8 mouse cellular contexts compared by ENCODE assay signal in the genomic region with DNA sequence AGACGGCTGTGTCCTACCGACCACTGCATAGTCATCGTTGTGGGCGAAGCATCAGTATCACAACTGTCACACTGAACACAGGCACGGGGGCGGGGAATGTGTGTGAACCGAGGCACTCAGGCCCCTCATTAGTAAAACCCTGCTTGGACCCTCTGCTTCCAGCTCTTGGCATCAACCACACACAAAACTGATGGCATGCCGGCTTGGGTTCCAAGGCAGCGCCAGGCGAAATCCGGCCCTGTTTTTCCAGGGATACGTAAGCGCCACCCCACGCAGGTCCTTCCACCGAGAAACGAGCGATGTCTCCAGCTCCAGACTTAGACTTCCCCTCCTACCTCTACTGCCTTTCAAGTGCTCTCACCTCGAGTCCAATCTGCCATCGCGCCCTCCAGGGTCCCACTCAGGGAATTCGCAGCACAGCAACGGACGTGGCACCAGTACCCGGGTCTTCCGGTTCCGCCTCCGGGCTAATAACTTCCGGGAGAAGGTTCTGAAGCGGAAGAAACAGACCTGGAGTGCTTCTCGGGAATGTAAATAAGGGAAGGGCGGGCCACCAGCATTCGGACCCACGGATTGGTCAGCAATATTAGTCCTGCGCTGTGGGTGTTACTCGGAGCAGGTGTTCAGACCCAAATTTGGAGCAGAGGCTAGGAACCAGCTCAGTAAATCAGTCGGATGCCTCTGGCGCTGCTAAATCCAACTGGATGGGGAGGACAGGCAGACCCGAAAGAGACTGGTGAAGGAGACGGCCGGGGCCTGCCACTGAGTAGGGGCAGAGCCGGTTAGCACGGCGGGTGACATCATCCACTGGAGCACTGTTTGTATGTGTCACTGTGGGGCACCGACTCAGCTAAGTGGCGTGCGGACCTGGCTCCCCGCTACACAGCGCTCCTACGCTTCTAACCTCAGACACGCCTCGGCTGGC. TPM values are rescaled to one million over a fixed set of nuclear protein-coding genes. Genes with fewer than 3 reads are reported as not detected.
DNase-seq lines count a peak whose midpoint lies in the region; ATAC-seq and TF ChIP-seq lines count a peak whose summit lies in the region.

A gene (minus strand): TSS at position 472 of the 925 bp plus-strand sequence.

- peak within 1 kb of the TSS; percentile 87 for H3K9ac ChIP-seq in forebrain, postnatal 0 days
- peak within 1 kb of the TSS; percentile 74 for H3K9ac ChIP-seq in lung, embryonic 15.5 days

- peak within 1 kb of the TSS; percentile 95 for H3K4me3 ChIP-seq in G1E (ENCODE audit: low read depth, low read length)
- H3K4me3 ChIP-seq in cerebellum, adult 2 months (replicated peaks; ENCODE audit: insufficient read depth, low read depth, low read length) = peak within 1 kb of the TSS; percentile 86
- H3K4me3 ChIP-seq in forebrain, postnatal 0 days (ENCODE audit: low read depth, low read length) = peak within 1 kb of the TSS; percentile 59
- peak within 1 kb of the TSS; percentile 68 for H3K4me3 ChIP-seq in lung, embryonic 15.5 days

- peaks cover 74% of the 10 kb centered on the region for H3K36me3 ChIP-seq in G1E (replicated peaks)
- H3K36me3 ChIP-seq in forebrain, postnatal 0 days (ENCODE audit: insufficient read depth) = peaks cover 55% of the 10 kb centered on the region
- H3K36me3 ChIP-seq in lung, embryonic 15.5 days = peaks cover 50% of the 10 kb centered on the region

- peak; percentile 73 for ATAC-seq in G1E (ENCODE audit: extremely low read depth, insufficient number of reproducible peaks, low FRiP score, poor library complexity, severe bottlenecking)
- ATAC-seq in forebrain, postnatal 0 days = peak; percentile 85
- ATAC-seq in lung, embryonic 15.5 days (ENCODE audit: borderline replicate concordance, extremely low read depth, low FRiP score, low TSS enrichment) = peak; percentile 77; the same call in 1 of the 2 replicates

- H3K4me1 ChIP-seq in G1E (ENCODE audit: insufficient read depth, low read depth, low read length) = peaks cover 71% of the 10 kb centered on the region
- peaks cover 22% of the 10 kb centered on the region for H3K4me1 ChIP-seq in cerebellum, adult 2 months (ENCODE audit: control insufficient read depth, insufficient read depth, low read length)
- peaks cover 21% of the 10 kb centered on the region for H3K4me1 ChIP-seq in forebrain, postnatal 0 days (ENCODE audit: insufficient read depth)
- peaks cover 25% of the 10 kb centered on the region for H3K4me1 ChIP-seq in lung, embryonic 15.5 days

- H3K27me3 ChIP-seq in G1E (ENCODE audit: insufficient read depth, low read length) = no peaks in the 10 kb centered on the region
- no peaks in the 10 kb centered on the region for H3K27me3 ChIP-seq in cerebellum, adult 2 months (ENCODE audit: control insufficient read depth, insufficient read depth, low read length)
- no peaks in the 10 kb centered on the region for H3K27me3 ChIP-seq in forebrain, postnatal 0 days (ENCODE audit: insufficient read depth, low read length)
- no peaks in the 10 kb centered on the region for H3K27me3 ChIP-seq in lung, embryonic 15.5 days

- DNase-seq in G1E (ENCODE audit: low spot score) = peak; percentile 93
- peak; percentile 85 to 92 for DNase-seq in cerebellum, adult 2 months
- DNase-seq in forebrain, postnatal 0 days = peak; percentile 89
- DNase-seq in heart, postnatal 4 days = peak; percentile 82
- DNase-seq in layer of hippocampus, adult 8-10 months (ENCODE audit: low spot score in 2 of 2) = peak; percentile 84 to 87
- DNase-seq in ovary, adult 18-20 months (ENCODE audit: low spot score) = peak; percentile 83
- peak; percentile 66 for DNase-seq in thymus, postnatal 0 days (ENCODE audit: low spot score)

- no peak for TF ChIP-seq CTCF in G1E (IDR thresholded peaks at IDR 0.05; ENCODE audit: low read depth, low read length)
- no peak for TF ChIP-seq CTCF in cerebellum, adult 2 months (IDR thresholded peaks at IDR 0.05; ENCODE audit: borderline replicate concordance, insufficient read depth, low read depth, low read length)
- TF ChIP-seq CTCF in forebrain, postnatal 0 days (IDR thresholded peaks at IDR 0.05; ENCODE audit: low read depth) = peak; percentile 37; the same call in 1 of the 2 replicates

- TF ChIP-seq POLR2A in cerebellum, adult 2 months (IDR thresholded peaks at IDR 0.05; ENCODE audit: borderline replicate concordance, insufficient read depth, low read length) = peak; percentile 71; the same call in 1 of the 2 replicates

- H3K27ac ChIP-seq in cerebellum, adult 2 months (ENCODE audit: insufficient read depth, low read length) = peak within 1 kb of the TSS; percentile 82
- peak within 1 kb of the TSS; percentile 92 for H3K27ac ChIP-seq in forebrain, postnatal 0 days (ENCODE audit: low read depth, low read length)
- H3K27ac ChIP-seq in lung, embryonic 15.5 days = peak within 1 kb of the TSS; percentile 92

- WGBS in cerebellum, adult 2 months = under 1% methylated on average over 51 of the region's 51 CpGs
- WGBS in forebrain, postnatal 0 days = 2% methylated on average over 51 of the region's 51 CpGs
- WGBS in lung, embryonic 15.5 days = under 1% methylated on average over 51 of the region's 51 CpGs

- H3K9me3 ChIP-seq in G1E (replicated peaks) = no peaks in the 10 kb centered on the region
- H3K9me3 ChIP-seq in forebrain, postnatal 0 days (ENCODE audit: low read length) = no peaks in the 10 kb centered on the region
- H3K9me3 ChIP-seq in lung, embryonic 15.5 days = no peaks in the 10 kb centered on the region

- H3K4me2 ChIP-seq in forebrain, postnatal 0 days (ENCODE audit: low read depth) = peak within 1 kb of the TSS; percentile 80
- peak within 1 kb of the TSS; percentile 95 for H3K4me2 ChIP-seq in lung, embryonic 15.5 days

RNA-seq across cellular contexts. Expression of the gene that starts here (rescaled TPM):
- total RNA-seq in G1E (2014; fragmentation: Nextera tagmentation) (not detected in 2 replicates), G1E (2017) (0.17 and 1.8 TPM in 2 replicates)
- polyA plus RNA-seq in G1E (2012) = 1.3 and 2.1 TPM in 2 replicates
- 0.15 and 0.25 TPM in 2 replicates for polyA plus RNA-seq in cerebellum, adult 2 months (2012; rRNA removed)
- total RNA-seq in forebrain, postnatal 0 days (2014; rRNA removed) = 2.0 and 4.2 TPM in 2 replicates
- not detected in 2 replicates for polyA plus RNA-seq in forebrain, postnatal 0 days (2015; fragmentation: Nextera tagmentation; extraction: Ambion mirVana)
- total RNA-seq in heart, postnatal 4 days (2021) = under 1 TPM in 1 of 2 experiments, not detected in 1; 0.29 TPM
- 1 to 10 TPM in 1 of 4 experiments, under 1 TPM in 2, not detected in 1; 0.43 to 1.5 (median 0.85) TPM for total RNA-seq in layer of hippocampus, adult 8-10 months (2022)
- polyA plus RNA-seq in lung, embryonic 15.5 days (2015; fragmentation: Nextera tagmentation; extraction: Ambion mirVana) = not detected in 2 replicates
- not detected in 2 replicates for polyA plus RNA-seq in thymus, postnatal 0 days (2015; fragmentation: Nextera tagmentation; extraction: Ambion mirVana)

Comparison
In these comparisons a context has a peak if more than half of its experiments do, and no peak if none do; other contexts are left out.
1. Peak in every context shown above with its lines: DNase-seq, ATAC-seq, H3K4me3 ChIP-seq and H3K27ac ChIP-seq.
2. Peak in DNase-seq, H3K4me3 ChIP-seq and H3K27ac ChIP-seq in cerebellum, adult 2 months; RNA of the gene not detected or under 1 TPM.
3. Peak in DNase-seq in heart, postnatal 4 days; RNA of the gene not detected or under 1 TPM.
4. Peak in ATAC-seq, H3K4me3 ChIP-seq, H3K27ac ChIP-seq, H3K9ac ChIP-seq and H3K4me2 ChIP-seq in lung, embryonic 15.5 days; RNA of the gene not detected or under 1 TPM.
5. Peak in DNase-seq in thymus, postnatal 0 days; RNA of the gene not detected or under 1 TPM.